Mouse (Mus musculus) intestine, postnatal 0 days (tissue): ENCODE measurements around the gene Farp1. TPM values are rescaled to one million over a fixed set of nuclear protein-coding genes. Genes with fewer than 3 reads are reported as not detected.

ENCODE experiments used
- ATAC-seq: fragments of 200-750 bp; cut with Nextera tagmentation; 2 replicates; pipeline ENCODE4 v1.8.0; 2017; ENCODE audit warnings: mild to moderate bottlenecking, moderate TSS enrichment, moderate library complexity
- H3K27ac ChIP-seq: fragments of 300-500 bp; sonication (generic); 2 replicates; pipeline ENCODE4 v1.5.1; 2014; ENCODE audit warnings: mild to moderate bottlenecking, low read depth, low read length, moderate library complexity
- H3K27me3 ChIP-seq: fragments of 300-500 bp; sonication (generic); replicated peaks from 2 replicates; pipeline ENCODE4 v1.6.1; 2014; ENCODE audit warnings: low read length, mixed read lengths; ENCODE audit not compliant: control insufficient read depth, insufficient read depth
- H3K36me3 ChIP-seq: fragments of 300-500 bp; sonication (generic); 2 replicates; pipeline ENCODE4 v1.6.1; 2014; ENCODE audit warnings: mild to moderate bottlenecking, moderate library complexity; ENCODE audit not compliant: control insufficient read depth, insufficient read depth
- H3K4me1 ChIP-seq: fragments of 300-500 bp; sonication (generic); replicated peaks from 2 replicates; pipeline ENCODE4 v1.6.1; 2014; ENCODE audit warnings: antibody characterized with exemption, low read length, mixed read lengths; ENCODE audit not compliant: control insufficient read depth, insufficient read depth
- H3K4me2 ChIP-seq: fragments of 300-500 bp; sonication (generic); replicated peaks from 2 replicates; pipeline ENCODE4 v1.6.1; 2014; ENCODE audit warnings: low read depth, mild to moderate bottlenecking, moderate library complexity
- H3K4me3 ChIP-seq: fragments of 300-500 bp; sonication (generic); 2 replicates; pipeline ENCODE4 v1.5.1; 2014; ENCODE audit warnings: low read depth, low read length
- H3K9ac ChIP-seq: fragments of 300-500 bp; sonication (generic); 2 replicates; pipeline ENCODE4 v1.6.1; 2014; ENCODE audit warnings: mild to moderate bottlenecking, low read depth, low read length
- H3K9me3 ChIP-seq: fragments of 300-500 bp; sonication (generic); 2 replicates; pipeline ENCODE4 v1.6.1; 2016; ENCODE audit warnings: mixed run types; ENCODE audit not compliant: control insufficient read depth
- CTCF ChIP-seq: sonication (generic); IDR thresholded peaks from 2 replicates; pipeline ENCODE4 v1.5.1; 2016; ENCODE audit warnings: low read depth, mild to moderate bottlenecking, control low read depth, antibody characterized with exemption, moderate library complexity
- WGBS: fragments of 180-500 bp; shearing (Covaris S2); extraction: QIAGEN DNeasy Blood & Tissue Kit; methylation state at CpG from one replicate; pipeline ENCODE4 v1.1.7; 2014; 5-methylcytosine and 5-hydroxymethylcytosine counted together
- polyA plus RNA-seq: library from polyadenylated mRNA; unstranded; fragments of >200 nt; fragmentation: Nextera tagmentation; extraction: Ambion mirVana; gene quantifications from 2 replicates; pipeline ENCODE4 v1.2.1, GENCODE M21; 2015

Gene Farp1
- polyA plus RNA-seq, 1 experiment from 2014 or later, result 4.9 TPM

DNA sequence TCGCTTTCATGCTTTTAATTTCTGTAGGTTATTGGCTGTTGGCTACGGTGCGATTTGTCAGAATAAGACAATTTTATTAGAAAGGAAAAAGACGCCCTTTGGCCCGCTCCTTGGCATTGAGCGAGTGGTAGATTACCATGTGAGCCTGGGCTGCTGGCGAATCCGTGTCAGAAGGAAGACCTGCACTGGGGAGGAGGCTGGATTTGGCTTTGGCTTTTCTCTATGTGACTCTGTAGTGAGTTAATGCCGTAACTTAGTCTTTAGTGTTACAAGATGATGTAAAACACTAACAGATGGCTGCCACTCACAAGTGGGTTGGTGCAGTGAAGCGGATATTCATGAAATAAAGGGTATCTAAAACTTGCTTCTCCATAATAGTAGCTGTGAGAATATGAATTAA lies 116.8 kb downstream of the Farp1 start:
- no peaks in the 10 kb centered on the region for H3K27me3 ChIP-seq
- no peaks in the 10 kb centered on the region for H3K9me3 ChIP-seq
- no peak for ATAC-seq
- H3K27ac ChIP-seq, result no peak overlapping the region
- 0 out of 2 replicates have a peak, but pooled peaks cover 2% of the 10 kb centered on the region for H3K4me1 ChIP-seq
- H3K9ac ChIP-seq, result no peak overlapping the region
- WGBS, result 91% methylated on average over 10 of the region's 10 CpGs
- H3K36me3 ChIP-seq, result no peaks in the 10 kb centered on the region
- H3K4me3 ChIP-seq, result no peak overlapping the region
- TF ChIP-seq CTCF, result no peak
- H3K4me2 ChIP-seq, result no peak overlapping the region

GRCm38 (mm10) chr14:121152771-121153170 lies 117.8 kb downstream of the Farp1 start:
- Histone ChIP-seq H3K36me3 (no peaks in the 10 kb centered on the region), H3K4me3 (no peak overlapping the region), H3K9ac (no peak overlapping the region), H3K27me3 (no peaks in the 10 kb centered on the region), H3K27ac (no peak overlapping the region), H3K4me1 (0 out of 2 replicates have a peak, but pooled peaks cover 2% of the 10 kb centered on the region), H3K9me3 (no peaks in the 10 kb centered on the region), H3K4me2 (no peak overlapping the region)
- TF ChIP-seq CTCF, result no peak
- ATAC-seq, result no peak
- 90% methylated on average over 6 of the region's 6 CpGs for WGBS

DNA sequence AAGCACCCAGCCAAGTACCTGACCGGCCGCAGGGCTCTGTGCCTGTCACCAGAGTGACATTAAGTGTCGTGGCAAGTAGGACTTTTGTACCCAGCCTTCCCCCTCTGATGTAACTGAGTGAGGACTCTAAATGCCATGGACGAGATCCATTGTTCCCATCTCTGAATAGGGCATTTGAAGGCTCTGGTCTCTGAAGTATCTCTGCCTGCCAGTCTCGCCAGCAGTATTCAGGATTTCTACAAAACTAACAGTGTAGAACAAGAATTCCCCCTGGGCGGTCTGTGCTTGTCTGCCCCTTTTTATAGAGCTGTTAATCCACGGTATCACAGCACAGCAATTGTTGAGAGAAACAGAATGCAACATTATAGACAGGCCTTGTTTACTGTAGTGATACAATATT lies 118.3 kb downstream of the Farp1 start:
- no peak overlapping the region for H3K27ac ChIP-seq
- H3K4me1 ChIP-seq, result 0 out of 2 replicates have a peak, but pooled peaks cover 2% of the 10 kb centered on the region
- WGBS, result 78% methylated on average over 7 of the region's 7 CpGs
- no peak overlapping the region for H3K4me2 ChIP-seq
- no peaks in the 10 kb centered on the region for H3K9me3 ChIP-seq
- H3K36me3 ChIP-seq, result no peaks in the 10 kb centered on the region
- no peak for TF ChIP-seq CTCF
- H3K9ac ChIP-seq, result no peak overlapping the region
- H3K4me3 ChIP-seq, result no peak overlapping the region
- no peak for ATAC-seq
- H3K27me3 ChIP-seq, result no peaks in the 10 kb centered on the region

DNA sequence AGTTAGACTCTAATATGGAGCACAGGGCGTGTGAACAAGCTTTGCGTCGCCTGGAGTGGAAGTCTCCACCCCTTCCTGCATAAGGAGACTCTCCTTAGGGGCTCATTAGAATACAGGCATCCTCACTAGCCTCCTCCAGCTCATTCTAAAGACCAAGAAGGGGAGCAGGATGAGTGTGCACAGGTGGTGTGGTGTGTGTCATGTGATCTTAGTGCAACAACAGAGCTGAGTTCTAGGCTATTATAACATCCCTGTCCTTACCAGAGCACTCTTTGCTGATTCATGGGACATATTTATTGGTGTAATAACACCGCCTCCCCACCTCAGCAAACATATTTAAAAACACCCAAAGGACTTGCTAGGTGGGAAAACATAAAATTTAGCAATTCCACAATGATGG lies 120.2 kb downstream of the Farp1 start:
- no peak overlapping the region for H3K27ac ChIP-seq
- TF ChIP-seq CTCF, result no peak
- H3K4me1 ChIP-seq, result no peaks in the 10 kb centered on the region
- H3K4me3 ChIP-seq, result no peak overlapping the region
- H3K9ac ChIP-seq, result no peak overlapping the region
- no peaks in the 10 kb centered on the region for H3K27me3 ChIP-seq
- no peaks in the 10 kb centered on the region for H3K36me3 ChIP-seq
- no peak overlapping the region for H3K4me2 ChIP-seq
- ATAC-seq, result no peak
- WGBS, result 86% methylated on average over 4 of the region's 4 CpGs
- no peaks in the 10 kb centered on the region for H3K9me3 ChIP-seq

GRCm38 (mm10) chr14:121158616-121159015 lies 123.6 kb downstream of the Farp1 start:
- Histone ChIP-seq H3K36me3 (no peaks in the 10 kb centered on the region), H3K4me3 (no peak overlapping the region), H3K27ac (no peak overlapping the region), H3K4me2 (no peak overlapping the region), H3K4me1 (no peaks in the 10 kb centered on the region), H3K27me3 (no peaks in the 10 kb centered on the region), H3K9me3 (no peaks in the 10 kb centered on the region), H3K9ac (no peak overlapping the region)
- no peak for TF ChIP-seq CTCF
- 56% methylated on average over 2 of the region's 2 CpGs for WGBS
- ATAC-seq, result no peak

DNA sequence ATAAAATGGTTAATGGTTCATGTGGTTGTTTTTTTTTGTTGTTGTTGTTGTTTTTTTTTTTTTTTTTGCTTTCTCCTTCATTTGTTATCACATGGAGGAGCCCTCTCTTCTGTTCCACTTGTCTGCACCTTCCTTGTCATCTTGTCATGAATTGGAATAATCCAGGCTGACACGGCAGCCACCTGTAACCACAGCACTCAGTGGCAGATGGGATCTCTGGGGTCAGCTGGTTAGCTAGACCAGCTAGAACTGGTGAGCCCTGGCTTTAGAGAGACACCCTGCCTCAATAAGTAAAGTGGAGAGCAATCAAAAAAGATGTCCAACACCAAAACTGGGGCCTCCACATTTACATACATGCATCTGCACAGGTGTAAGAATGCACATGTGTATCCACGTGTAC lies 127.8 kb downstream of the Farp1 start:
- ATAC-seq, result no peak
- WGBS, result 94% methylated on average over 2 of the region's 2 CpGs
- Histone ChIP-seq H3K27ac (no peak overlapping the region), H3K9me3 (no peaks in the 10 kb centered on the region), H3K4me2 (no peak overlapping the region), H3K36me3 (no peaks in the 10 kb centered on the region), H3K4me3 (no peak overlapping the region), H3K27me3 (no peaks in the 10 kb centered on the region), H3K9ac (no peak overlapping the region), H3K4me1 (no peaks in the 10 kb centered on the region)
- TF ChIP-seq CTCF, result no peak

- Histone ChIP-seq H3K9ac (no peak overlapping the region), H3K27me3 (no peaks in the 10 kb centered on the region), H3K27ac (no peak overlapping the region; the same call in 1 of the 2 replicates), H3K9me3 (no peaks in the 10 kb centered on the region), H3K36me3 (no peaks in the 10 kb centered on the region), H3K4me3 (no peak overlapping the region), H3K4me1 (no peaks in the 10 kb centered on the region), H3K4me2 (no peak overlapping the region)
- WGBS, result 58% methylated on average over 1 of the region's 1 CpGs
- ATAC-seq, result no peak
- TF ChIP-seq CTCF, result 0 out of 2 replicates have a peak, but pooled peaks have one; percentile 4
Observed at GRCm38 (mm10) chr14:121164866-121165265, 129.9 kb downstream of the Farp1 start.
